In genomic region chr15:97532346-97532910, GRCm38 (mm10) we compare ENCODE assay signal across 16 mouse cellular contexts.
DNase-seq lines count a peak whose midpoint lies in the region; ATAC-seq and TF ChIP-seq lines count a peak whose summit lies in the region.
"Had no signal": no experiment of that assay in that cellular context is flagged by ENCODE, and none has a peak within 500 bp of the region (broad histone marks: within the 10 kb centered on the region; RNA-seq: fewer than 3 reads in every experiment).

No protein-coding gene starts in this region.

- no peak overlapping the region for H3K4me3 ChIP-seq in spleen, adult 2 months (ENCODE audit: extremely low read depth, insufficient read depth, insufficient read length)
- H3K4me3 ChIP-seq in ES-E14 (ENCODE audit: insufficient read depth in 1 of 2, low read depth in 1 of 2, low read length in 2 of 2, poor library complexity in 1 of 2, severe bottlenecking in 1 of 2): no peak overlapping the region
- H3K4me3 ChIP-seq in embryonic facial prominence, embryonic 10.5 days: no peak overlapping the region
- H3K4me3 ChIP-seq in forebrain, embryonic 10.5 days: no peak overlapping the region
- H3K4me3 ChIP-seq in hindbrain, embryonic 14.5 days (replicated peaks; ENCODE audit: low read length): no peak overlapping the region
- H3K4me3 ChIP-seq: limb, embryonic 10.5 days had no signal

- no peak overlapping the region for H3K4me2 ChIP-seq in hindbrain, embryonic 14.5 days (replicated peaks)
- H3K4me2 ChIP-seq: midbrain, embryonic 11.5 days had no signal

- no peak for TF ChIP-seq CTCF in spleen, adult 2 months (IDR thresholded peaks at IDR 0.05; ENCODE audit: extremely low read depth, insufficient read depth, insufficient read length, insufficient replicate concordance)

- DNase-seq in spleen, adult 2 months (ENCODE audit: low read depth in 1 of 2, low spot score in 2 of 2): peak; percentile 8 to 9
- DNase-seq in spleen, postnatal 14 days (ENCODE audit: low spot score in 2 of 2): no peak
- DNase-seq in ES-E14 (ENCODE audit: low read depth, low spot score): peak; percentile 20
- DNase-seq in embryonic facial prominence, embryonic 10.5 days (ENCODE audit: low spot score): peak; percentile 16
- peak; percentile 34 to 35 for DNase-seq in thymus, postnatal 36 days
- no peak for DNase-seq in forebrain, embryonic 10.5 days (ENCODE audit: extremely low spot score, low spot score)
- DNase-seq in hindbrain, embryonic 14.5 days (ENCODE audit: low spot score): no peak
- DNase-seq: cerebellum, adult 18-20 months; heart, postnatal 14 days; kidney, adult 8-10 months; right cerebral cortex, adult 18-20 months had no signal

- H3K4me1 ChIP-seq in spleen, adult 2 months (ENCODE audit: control insufficient read depth, insufficient read depth, insufficient read length): no peaks in the 10 kb centered on the region; the same call in 1 of the 2 replicates
- no peaks in the 10 kb centered on the region for H3K4me1 ChIP-seq in ES-E14 (ENCODE audit: control insufficient read depth in 2 of 2, insufficient read depth in 2 of 2, low read length in 2 of 2, poor library complexity in 1 of 2)
- H3K4me1 ChIP-seq in embryonic facial prominence, embryonic 10.5 days: peaks cover 5% of the 10 kb centered on the region
- no peaks in the 10 kb centered on the region for H3K4me1 ChIP-seq in forebrain, embryonic 10.5 days
- H3K4me1 ChIP-seq in hindbrain, embryonic 14.5 days (replicated peaks; ENCODE audit: control insufficient read depth, insufficient read depth, low read length): peaks cover 7% of the 10 kb centered on the region
- H3K4me1 ChIP-seq: limb, embryonic 10.5 days had no signal

- no peaks in the 10 kb centered on the region for H3K27me3 ChIP-seq in spleen, adult 2 months (ENCODE audit: control insufficient read depth, insufficient read depth, low read length)
- no peaks in the 10 kb centered on the region for H3K27me3 ChIP-seq in embryonic facial prominence, embryonic 10.5 days (replicated peaks; ENCODE audit: low read depth, poor library complexity, severe bottlenecking)
- no peaks in the 10 kb centered on the region for H3K27me3 ChIP-seq in forebrain, embryonic 10.5 days (ENCODE audit: poor library complexity, severe bottlenecking)
- H3K27me3 ChIP-seq in hindbrain, embryonic 14.5 days (ENCODE audit: control insufficient read depth, insufficient read depth, low read length): no peaks in the 10 kb centered on the region

- no peak for ATAC-seq in hindbrain, embryonic 14.5 days (ENCODE audit: low FRiP score)
- ATAC-seq: forebrain, embryonic 16.5 days; hindbrain, postnatal 0 days had no signal

- no peaks in the 10 kb centered on the region for H3K9me3 ChIP-seq in ES-E14 (ENCODE audit: control insufficient read depth, insufficient read depth, low read depth, low read length)
- H3K9me3 ChIP-seq in embryonic facial prominence, embryonic 10.5 days: no peaks in the 10 kb centered on the region
- H3K9me3 ChIP-seq in forebrain, embryonic 10.5 days: no peaks in the 10 kb centered on the region; the same call in 1 of the 2 replicates
- no peaks in the 10 kb centered on the region for H3K9me3 ChIP-seq in hindbrain, embryonic 14.5 days (ENCODE audit: control insufficient read depth, low read length)
- H3K9me3 ChIP-seq: limb, embryonic 10.5 days had no signal

- in situ Hi-C loops in ES-E14 (cut with MboI; ENCODE audit: low sequenced_read_pairs in 2 of 2, unreplicated experiment in 2 of 2): no loop called here

- WGBS in spleen, adult 2 months: 46% methylated on average over 10 of the region's 10 CpGs
- WGBS in embryonic facial prominence, embryonic 10.5 days: 66% methylated on average over 10 of the region's 10 CpGs
- 76% methylated on average over 10 of the region's 10 CpGs for WGBS in forebrain, embryonic 10.5 days
- 63% methylated on average over 10 of the region's 10 CpGs for WGBS in hindbrain, embryonic 14.5 days

- TF ChIP-seq POLR2A in spleen, adult 2 months (IDR thresholded peaks at IDR 0.05; ENCODE audit: low read depth, low read length): no peak

- H3K36me3 ChIP-seq in spleen, adult 2 months (ENCODE audit: control insufficient read depth, insufficient read depth, low read length): no peaks in the 10 kb centered on the region
- H3K36me3 ChIP-seq in ES-E14 (ENCODE audit: control insufficient read depth, insufficient read depth, low read length, poor library complexity, severe bottlenecking): no peaks in the 10 kb centered on the region
- no peaks in the 10 kb centered on the region for H3K36me3 ChIP-seq in embryonic facial prominence, embryonic 10.5 days (replicated peaks)
- H3K36me3 ChIP-seq in forebrain, embryonic 10.5 days (replicated peaks): no peaks in the 10 kb centered on the region
- no peaks in the 10 kb centered on the region for H3K36me3 ChIP-seq in hindbrain, embryonic 14.5 days (replicated peaks; ENCODE audit: control insufficient read depth, insufficient read depth)
- H3K36me3 ChIP-seq: limb, embryonic 10.5 days had no signal

- H3K9ac ChIP-seq in ES-E14 (ENCODE audit: insufficient read depth, low read depth, low read length, poor library complexity, severe bottlenecking): no peak overlapping the region
- no peak overlapping the region for H3K9ac ChIP-seq in hindbrain, embryonic 14.5 days
- H3K9ac ChIP-seq: liver, embryonic 14.5 days had no signal

- no peak overlapping the region for H3K27ac ChIP-seq in spleen, adult 2 months (ENCODE audit: insufficient read depth, low read length)
- no peak overlapping the region for H3K27ac ChIP-seq in ES-E14 (ENCODE audit: insufficient read depth, low read depth, low read length, poor library complexity, severe bottlenecking)
- H3K27ac ChIP-seq in embryonic facial prominence, embryonic 10.5 days (replicated peaks): no peak overlapping the region
- H3K27ac ChIP-seq in forebrain, embryonic 10.5 days: no peak overlapping the region
- H3K27ac ChIP-seq in hindbrain, embryonic 14.5 days: no peak overlapping the region
- H3K27ac ChIP-seq: hindbrain, postnatal 0 days; limb, embryonic 10.5 days; liver, embryonic 14.5 days had no signal

TF ChIP-seq in ES-E14, 5 proteins besides CTCF, POLR2A, EP300 and RAD21:
- TF ChIP-seq ZNF384 (IDR thresholded peaks at IDR 0.05; ENCODE audit: low read depth, low read length): no peak
- TF ChIP-seq MAFK (IDR thresholded peaks at IDR 0.05; ENCODE audit: insufficient read depth, low read depth, low read length): no peak
- TF ChIP-seq HCFC1 (IDR thresholded peaks at IDR 0.05; ENCODE audit: borderline replicate concordance, insufficient read depth, low read length): no peak
- no peak for TF ChIP-seq CHD2 (IDR thresholded peaks at IDR 0.05; ENCODE audit: low read depth, low read length)
- no peak for TF ChIP-seq ZC3H11A (IDR thresholded peaks at IDR 0.05; ENCODE audit: borderline replicate concordance, low read depth, low read length)
TF ChIP-seq in ES-E14: peak in this region for 0.

Comparison
In these comparisons a context has a peak if more than half of its experiments do, and no peak if none do; other contexts are left out.
1. DNase-seq: peak in spleen, adult 2 months (2 of 2), ES-E14 (single experiment), embryonic facial prominence, embryonic 10.5 days (single experiment) and thymus, postnatal 36 days (2 of 2); none in spleen, postnatal 14 days (0 of 2), forebrain, embryonic 10.5 days (single experiment) and hindbrain, embryonic 14.5 days (single experiment).